Mouse (Mus musculus) limb, embryonic 14.5 days (tissue): ENCODE measurements around the gene Pbld1. TPM values are rescaled to one million over a fixed set of nuclear protein-coding genes. Genes with fewer than 3 reads are reported as not detected.

Experiments used
- ATAC-seq: fragments of 200-750 bp; cut with Nextera tagmentation; 2 replicates; pipeline ENCODE4 v1.8.0; 2017; ENCODE audit warnings: low read depth, moderate number of reproducible peaks, moderate TSS enrichment; ENCODE audit not compliant: low FRiP score
- DNase-seq: peaks from one replicate; pipeline ENCODE4 v3.0.0-alpha.2; 2015; ENCODE audit warnings: low spot score
- H3K27ac ChIP-seq: fragments of 300-500 bp; sonication (generic); replicated peaks from 2 replicates; pipeline ENCODE4 v1.5.1; 2014; ENCODE audit warnings: low read depth, mild to moderate bottlenecking, low read length, moderate library complexity, mixed read lengths
- H3K27me3 ChIP-seq: fragments of 300-500 bp; sonication (generic); 2 replicates; pipeline ENCODE4 v1.6.1; 2014; ENCODE audit warnings: low read length, mixed read lengths; ENCODE audit not compliant: control insufficient read depth, insufficient read depth
- H3K36me3 ChIP-seq: fragments of 300-500 bp; sonication (generic); 2 replicates; pipeline ENCODE4 v1.6.1; 2014; ENCODE audit warnings: mild to moderate bottlenecking, low read length, moderate library complexity, mixed read lengths; ENCODE audit not compliant: control insufficient read depth, insufficient read depth
- H3K4me1 ChIP-seq: fragments of 300-500 bp; sonication (generic); 2 replicates; pipeline ENCODE4 v1.6.1; 2014; ENCODE audit warnings: antibody characterized with exemption, low read length, mixed read lengths; ENCODE audit not compliant: control insufficient read depth, insufficient read depth
- H3K4me2 ChIP-seq: fragments of 300-500 bp; sonication (generic); replicated peaks from 2 replicates; pipeline ENCODE4 v1.6.1; 2014; ENCODE audit warnings: low read depth, mild to moderate bottlenecking, low read length, moderate library complexity; ENCODE audit not compliant: severe bottlenecking
- H3K4me3 ChIP-seq: fragments of 300-500 bp; sonication (generic); replicated peaks from 2 replicates; pipeline ENCODE4 v1.5.1; 2014; ENCODE audit warnings: low read length
- H3K9ac ChIP-seq: fragments of 300-500 bp; sonication (generic); 2 replicates; pipeline ENCODE4 v1.6.1; 2014; ENCODE audit warnings: mild to moderate bottlenecking, low read depth, low read length, moderate library complexity; ENCODE audit not compliant: severe bottlenecking
- H3K9me3 ChIP-seq: fragments of 300-500 bp; sonication (generic); 2 replicates; pipeline ENCODE4 v1.6.1; 2016; ENCODE audit warnings: low read length; ENCODE audit not compliant: control insufficient read depth
- POLR2A ChIP-seq: fragments of 200-500 bp; IDR thresholded peaks from 2 replicates; pipeline ENCODE4 v1.8.0; 2012; ENCODE audit warnings: inconsistent platforms, mild to moderate bottlenecking, moderate library complexity, borderline replicate concordance; ENCODE audit not compliant: insufficient read depth, insufficient read length; ENCODE audit errors: extremely low read depth
- WGBS: fragments of 180-500 bp; shearing (Covaris S2); extraction: QIAGEN DNeasy Blood & Tissue Kit; methylation state at CpG from one replicate; pipeline ENCODE4 v1.1.7; 2014; 5-methylcytosine and 5-hydroxymethylcytosine counted together
- polyA plus RNA-seq, 2 experiments: library from polyadenylated mRNA; depleted of rRNA in 1 of 2; stranded (reverse) in 1 of 2; unstranded in 1 of 2; fragments of >200 nt; fragmentation: Nextera tagmentation in 1 of 2; extraction: Ambion mirVana in 1 of 2; gene quantifications; 2 replicates each; pipeline versions ENCODE4 v1.2.1 to v1.2.3; 2012 to 2014

The Pbld1 gene
- polyA plus RNA-seq, 2 experiments, result 0.23 to 0.78 TPM

GRCm38 (mm10) chr10:63054586-63054985 is 5.4 kb upstream of the Pbld1 start:
- Histone ChIP-seq H3K36me3 (no peaks in the 10 kb centered on the region), H3K9me3 (no peaks in the 10 kb centered on the region), H3K27ac (no peak overlapping the region), H3K4me2 (no peak overlapping the region), H3K9ac (no peak overlapping the region), H3K27me3 (no peaks in the 10 kb centered on the region), H3K4me1 (no peaks in the 10 kb centered on the region), H3K4me3 (no peak overlapping the region)
- DNase-seq (no peak), ATAC-seq (no peak)
- WGBS, result 67% methylated on average over 2 of the region's 2 CpGs
- TF ChIP-seq POLR2A, result no peak

GRCm38 (mm10) chr10:63056966-63057750 is 2.8 kb upstream of the Pbld1 start:
- H3K27me3 ChIP-seq, result no peaks in the 10 kb centered on the region
- no peak for DNase-seq
- 32% methylated on average over 24 of the region's 24 CpGs for whole genome bisulfite sequencing
- H3K9me3 ChIP-seq, result no peaks in the 10 kb centered on the region
- H3K27ac ChIP-seq, result no peak overlapping the region
- no peak overlapping the region for H3K4me2 ChIP-seq
- no peak for TF ChIP-seq POLR2A
- H3K9ac ChIP-seq, result no peak overlapping the region
- H3K4me1 ChIP-seq, result no peaks in the 10 kb centered on the region
- H3K36me3 ChIP-seq, result no peaks in the 10 kb centered on the region
- no peak for ATAC-seq
- H3K4me3 ChIP-seq, result no peak overlapping the region

DNA sequence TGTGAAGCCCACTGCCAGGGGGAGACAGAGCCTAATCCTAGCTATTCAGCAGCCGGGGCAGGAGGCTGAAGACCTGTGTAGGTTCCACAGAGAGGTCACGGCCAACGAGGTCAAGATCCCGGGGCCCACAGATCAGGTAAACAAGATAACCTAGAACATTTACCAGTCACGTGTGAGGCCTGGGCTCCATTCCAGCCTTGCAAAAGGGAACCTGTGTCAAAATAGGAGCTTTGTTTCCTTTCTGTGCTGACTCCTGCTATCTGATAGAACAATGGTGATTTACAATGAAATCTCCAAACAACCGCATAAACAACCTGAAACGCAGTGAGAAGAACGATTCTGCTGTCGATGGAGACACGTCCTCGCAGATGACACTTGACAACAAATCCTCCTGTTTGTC is 444 bp downstream of the Pbld1 start:
- Histone ChIP-seq H3K4me3 (no peak overlapping the region), H3K4me2 (no peak overlapping the region), H3K36me3 (no peaks in the 10 kb centered on the region), H3K9ac (no peak overlapping the region), H3K9me3 (no peaks in the 10 kb centered on the region), H3K27ac (no peak overlapping the region), H3K27me3 (no peaks in the 10 kb centered on the region), H3K4me1 (no peaks in the 10 kb centered on the region)
- WGBS, result 73% methylated on average over 11 of the region's 11 CpGs
- DNase-seq, result no peak
- TF ChIP-seq POLR2A, result no peak
- no peak for ATAC-seq

- Histone ChIP-seq H3K9me3 (no peaks in the 10 kb centered on the region), H3K9ac (no peak overlapping the region), H3K4me2 (no peak overlapping the region), H3K36me3 (no peaks in the 10 kb centered on the region), H3K4me1 (no peaks in the 10 kb centered on the region), H3K27ac (no peak overlapping the region), H3K27me3 (no peaks in the 10 kb centered on the region), H3K4me3 (no peak overlapping the region)
- no peak for ATAC-seq
- 55% methylated on average over 12 of the region's 12 CpGs for WGBS
- DNase-seq, result no peak
- TF ChIP-seq POLR2A, result no peak
These were observed 1.3 kb downstream of the Pbld1 start for GRCm38 (mm10) chr10:63061266-63061665.

- WGBS, result 93% methylated on average over 5 of the region's 5 CpGs
- Histone ChIP-seq H3K4me1 (no peaks in the 10 kb centered on the region), H3K4me2 (no peak overlapping the region), H3K9me3 (no peaks in the 10 kb centered on the region), H3K36me3 (no peaks in the 10 kb centered on the region), H3K4me3 (no peak overlapping the region), H3K27me3 (no peaks in the 10 kb centered on the region), H3K9ac (no peak overlapping the region), H3K27ac (no peak overlapping the region)
- DNase-seq (no peak), ATAC-seq (no peak)
- no peak for TF ChIP-seq POLR2A
These were observed 2.7 kb downstream of the Pbld1 start for GRCm38 (mm10) chr10:63062696-63063095.
